Mouse (Mus musculus) forebrain, embryonic 16.5 days (tissue): Measurements from ENCODE around the gene Aox1. TPM values are rescaled to one million over a fixed set of nuclear protein-coding genes. Genes with fewer than 3 reads are reported as not detected.

Experiments
- ATAC-seq: fragments of 200-750 bp; cut with Nextera tagmentation; 2 replicates; pipeline ENCODE4 v1.8.0; 2017; ENCODE audit warnings: mild to moderate bottlenecking, moderate library complexity
- H3K27ac ChIP-seq: fragments of 300-500 bp; sonication (generic); 2 replicates; pipeline ENCODE4 v1.5.1; 2014; ENCODE audit warnings: low read length, control low read depth
- H3K27me3 ChIP-seq: fragments of 300-500 bp; sonication (generic); replicated peaks from 2 replicates; pipeline ENCODE4 v1.6.1; 2014; ENCODE audit warnings: low read length; ENCODE audit not compliant: control insufficient read depth, insufficient read depth
- H3K36me3 ChIP-seq: fragments of 300-500 bp; sonication (generic); 2 replicates; pipeline ENCODE4 v1.6.1; 2014; ENCODE audit not compliant: control insufficient read depth, insufficient read depth
- H3K4me1 ChIP-seq: fragments of 300-500 bp; sonication (generic); replicated peaks from 2 replicates; pipeline ENCODE4 v1.6.1; 2014; ENCODE audit warnings: low read length; ENCODE audit not compliant: control insufficient read depth, insufficient read depth
- H3K4me2 ChIP-seq: fragments of 300-500 bp; sonication (generic); 2 replicates; pipeline ENCODE4 v1.6.1; 2014; ENCODE audit warnings: mild to moderate bottlenecking, low read length, control low read depth
- H3K4me3 ChIP-seq: fragments of 300-500 bp; sonication (generic); replicated peaks from 2 replicates; pipeline ENCODE4 v1.5.1; 2014; ENCODE audit warnings: mild to moderate bottlenecking, low read length, control low read depth
- H3K9ac ChIP-seq: fragments of 300-500 bp; sonication (generic); replicated peaks from 2 replicates; pipeline ENCODE4 v1.6.1; 2014; ENCODE audit warnings: low read depth, low read length, control low read depth
- H3K9me3 ChIP-seq: fragments of 300-500 bp; sonication (generic); 2 replicates; pipeline ENCODE4 v1.6.1; 2016; ENCODE audit warnings: low read length; ENCODE audit not compliant: control insufficient read depth
- WGBS: fragments of 180-500 bp; shearing (Covaris S2); extraction: QIAGEN DNeasy Blood & Tissue Kit; methylation state at CpG from one replicate; pipeline ENCODE4 v1.1.7; 2014; 5-methylcytosine and 5-hydroxymethylcytosine counted together
- polyA plus RNA-seq: library from polyadenylated mRNA; unstranded; fragments of >200 nt; fragmentation: Nextera tagmentation; extraction: Ambion mirVana; gene quantifications from 2 replicates; pipeline ENCODE4 v1.2.1, GENCODE M21; 2015

Aox1 gene
- polyA plus RNA-seq, 1 experiment from 2014 or later, result 0.37 TPM

- Histone ChIP-seq H3K9me3 (no peaks in the 10 kb centered on the region), H3K4me2 (no peak overlapping the region), H3K4me3 (no peak overlapping the region), H3K4me1 (no peaks in the 10 kb centered on the region), H3K27ac (no peak overlapping the region), H3K36me3 (no peaks in the 10 kb centered on the region), H3K27me3 (no peaks in the 10 kb centered on the region), H3K9ac (no peak overlapping the region)
- WGBS, result 74% methylated on average over 12 of the region's 12 CpGs
- ATAC-seq, result no peak
These were observed 43.4 kb downstream of the Aox1 start for GRCm38 (mm10) chr1:58072991-58073730.

DNA sequence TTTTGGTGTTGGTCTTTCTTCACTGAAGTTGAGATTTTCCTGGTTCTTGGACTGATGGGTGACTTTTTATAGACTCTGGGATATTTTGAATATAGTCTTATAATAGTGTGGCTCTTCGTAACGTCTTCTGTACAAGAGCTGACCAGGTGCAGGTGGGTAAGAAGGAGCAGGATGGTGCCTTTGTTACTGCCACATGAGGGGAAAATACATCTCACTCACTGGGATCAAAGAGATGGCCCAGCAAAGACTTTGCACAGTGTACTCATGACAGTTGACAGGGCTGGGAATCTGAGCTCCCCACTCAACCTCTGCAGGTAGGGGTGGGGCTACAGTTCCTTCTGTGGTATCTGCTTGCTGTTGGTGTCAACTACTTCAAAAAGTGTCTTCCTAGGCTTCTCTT lies 44.5 kb downstream of the Aox1 start:
- no peak overlapping the region for H3K9ac ChIP-seq
- no peaks in the 10 kb centered on the region for H3K4me1 ChIP-seq
- H3K9me3 ChIP-seq, result no peaks in the 10 kb centered on the region
- no peak for ATAC-seq
- 87% methylated on average over 2 of the region's 2 CpGs for WGBS
- H3K4me2 ChIP-seq, result no peak overlapping the region
- no peak overlapping the region for H3K4me3 ChIP-seq
- H3K36me3 ChIP-seq, result no peaks in the 10 kb centered on the region
- H3K27ac ChIP-seq, result no peak overlapping the region
- H3K27me3 ChIP-seq, result no peaks in the 10 kb centered on the region

DNA sequence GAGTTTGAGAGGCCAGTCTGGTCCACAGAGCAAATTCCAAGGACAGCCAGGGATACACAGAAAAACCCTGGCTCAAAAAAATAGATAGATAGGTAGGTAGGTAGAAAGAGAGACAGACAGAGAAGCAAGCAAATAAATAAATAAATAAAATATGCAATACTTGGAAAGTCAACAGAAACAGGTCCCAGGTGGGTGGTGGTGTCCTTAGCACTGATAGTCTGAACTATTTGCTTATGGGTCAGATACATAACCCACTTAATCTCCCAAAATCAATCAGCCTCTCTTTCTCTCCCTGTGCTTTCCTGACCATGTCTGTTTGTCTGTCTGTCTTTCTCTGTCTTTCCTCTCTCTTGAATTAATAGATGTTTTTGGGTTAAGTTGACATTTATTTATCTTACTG lies 48.2 kb downstream of the Aox1 start:
- Histone ChIP-seq H3K36me3 (no peaks in the 10 kb centered on the region), H3K4me1 (no peaks in the 10 kb centered on the region), H3K9ac (no peak overlapping the region), H3K9me3 (no peaks in the 10 kb centered on the region), H3K4me3 (no peak overlapping the region), H3K27me3 (no peaks in the 10 kb centered on the region), H3K27ac (no peak overlapping the region), H3K4me2 (no peak overlapping the region)
- no peak for ATAC-seq

DNA sequence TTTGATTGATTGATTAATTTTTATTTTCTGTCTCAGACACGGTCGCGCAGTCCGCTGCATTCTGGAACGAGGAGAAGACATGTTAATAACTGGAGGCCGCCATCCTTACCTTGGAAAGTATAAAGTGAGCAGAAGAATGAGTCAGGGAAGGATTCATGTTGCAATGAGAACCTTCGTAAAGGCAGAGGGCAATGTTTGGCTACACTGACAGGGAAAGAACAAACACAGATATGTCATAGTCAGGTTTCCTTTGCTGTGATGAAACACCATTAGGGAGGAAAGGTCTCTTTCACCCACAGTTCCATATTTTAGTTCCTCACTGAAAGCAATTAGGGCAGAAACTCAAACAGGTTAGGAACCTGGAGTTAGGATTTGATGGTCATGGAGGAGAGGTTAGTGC lies 48.7 kb downstream of the Aox1 start:
- no peak for ATAC-seq

GRCm38 (mm10) chr1:58079689-58080088 lies 50.0 kb downstream of the Aox1 start:
- Histone ChIP-seq H3K4me1 (no peaks in the 10 kb centered on the region), H3K36me3 (no peaks in the 10 kb centered on the region), H3K4me3 (no peak overlapping the region), H3K9ac (no peak overlapping the region), H3K9me3 (no peaks in the 10 kb centered on the region), H3K27ac (no peak overlapping the region), H3K4me2 (no peak overlapping the region), H3K27me3 (no peaks in the 10 kb centered on the region)
- ATAC-seq, result no peak
- 90% methylated on average over 5 of the region's 5 CpGs for WGBS

More for the DNA sequence above, 48.7 kb downstream of the Aox1 start:
- H3K4me1 ChIP-seq, result no peaks in the 10 kb centered on the region
- H3K27me3 ChIP-seq, result no peaks in the 10 kb centered on the region
- no peaks in the 10 kb centered on the region for H3K9me3 ChIP-seq
- H3K27ac ChIP-seq, result no peak overlapping the region
- no peak overlapping the region for H3K9ac ChIP-seq
- no peak overlapping the region for H3K4me2 ChIP-seq
- no peaks in the 10 kb centered on the region for H3K36me3 ChIP-seq
- H3K4me3 ChIP-seq, result no peak overlapping the region
- WGBS, result 93% methylated on average over 7 of the region's 7 CpGs

GRCm38 (mm10) chr1:58080446-58080845 lies 50.7 kb downstream of the Aox1 start:
- no peaks in the 10 kb centered on the region for H3K36me3 ChIP-seq
- 87% methylated on average over 4 of the region's 4 CpGs for WGBS
- H3K9ac ChIP-seq, result no peak overlapping the region
- ATAC-seq, result no peak
- H3K27me3 ChIP-seq, result no peaks in the 10 kb centered on the region
- no peak overlapping the region for H3K4me2 ChIP-seq
- no peak overlapping the region for H3K4me3 ChIP-seq
- H3K4me1 ChIP-seq, result no peaks in the 10 kb centered on the region
- H3K9me3 ChIP-seq, result no peaks in the 10 kb centered on the region
- no peak overlapping the region for H3K27ac ChIP-seq

DNA sequence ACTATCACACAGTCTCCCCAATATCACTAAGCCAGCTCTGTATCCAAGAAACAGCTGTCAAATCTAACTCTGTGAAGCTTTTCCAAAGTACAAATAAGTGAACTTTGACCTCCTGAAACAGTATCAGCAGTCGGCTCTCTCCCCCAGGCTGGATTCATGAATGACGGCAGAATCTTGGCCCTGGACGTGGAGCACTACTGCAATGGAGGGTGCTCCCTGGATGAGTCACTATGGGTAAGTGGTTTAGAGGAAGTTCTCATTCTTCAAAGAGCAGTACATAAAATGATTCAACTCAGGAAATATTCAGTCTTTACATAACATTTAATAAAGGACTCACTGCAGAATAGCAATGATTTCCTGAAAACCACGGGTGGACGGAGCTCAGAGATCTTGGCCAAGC lies 51.6 kb downstream of the Aox1 start:
- 85% methylated on average over 5 of the region's 5 CpGs for WGBS

DNA sequence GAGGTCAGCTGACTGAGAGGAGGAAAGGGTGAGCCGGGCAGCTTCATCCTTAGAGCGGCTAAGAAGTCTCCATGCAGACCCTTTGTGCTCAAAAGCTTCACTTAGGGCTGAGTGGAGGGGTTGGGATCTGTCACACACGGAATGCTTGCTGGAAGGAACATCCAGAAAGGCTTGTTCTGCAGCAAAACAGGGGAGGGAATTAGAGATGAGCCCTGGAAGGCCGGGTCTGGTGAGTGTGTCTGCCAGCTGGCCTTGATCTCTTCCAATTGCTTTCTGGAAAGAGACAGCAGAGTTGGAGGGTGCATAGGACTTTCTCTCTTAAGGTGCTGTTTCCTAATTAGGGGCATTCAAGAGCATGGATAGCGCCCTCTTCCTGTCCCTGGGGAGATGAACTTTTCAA lies 59.6 kb downstream of the Aox1 start:
- WGBS, result 69% methylated on average over 5 of the region's 5 CpGs
- H3K4me2 ChIP-seq, result no peak overlapping the region
- H3K4me3 ChIP-seq, result no peak overlapping the region
- H3K9ac ChIP-seq, result no peak overlapping the region
- no peak overlapping the region for H3K27ac ChIP-seq
- H3K9me3 ChIP-seq, result no peaks in the 10 kb centered on the region
- H3K27me3 ChIP-seq, result no peaks in the 10 kb centered on the region
- no peaks in the 10 kb centered on the region for H3K4me1 ChIP-seq
- no peaks in the 10 kb centered on the region for H3K36me3 ChIP-seq
- no peak for ATAC-seq

More for the DNA sequence above, 51.6 kb downstream of the Aox1 start:
- no peaks in the 10 kb centered on the region for H3K4me1 ChIP-seq
- no peak for ATAC-seq
- H3K9ac ChIP-seq, result no peak overlapping the region
- H3K36me3 ChIP-seq, result no peaks in the 10 kb centered on the region
- no peaks in the 10 kb centered on the region for H3K9me3 ChIP-seq
- H3K27me3 ChIP-seq, result no peaks in the 10 kb centered on the region
- no peak overlapping the region for H3K4me2 ChIP-seq
- H3K4me3 ChIP-seq, result no peak overlapping the region
- no peak overlapping the region for H3K27ac ChIP-seq

DNA sequence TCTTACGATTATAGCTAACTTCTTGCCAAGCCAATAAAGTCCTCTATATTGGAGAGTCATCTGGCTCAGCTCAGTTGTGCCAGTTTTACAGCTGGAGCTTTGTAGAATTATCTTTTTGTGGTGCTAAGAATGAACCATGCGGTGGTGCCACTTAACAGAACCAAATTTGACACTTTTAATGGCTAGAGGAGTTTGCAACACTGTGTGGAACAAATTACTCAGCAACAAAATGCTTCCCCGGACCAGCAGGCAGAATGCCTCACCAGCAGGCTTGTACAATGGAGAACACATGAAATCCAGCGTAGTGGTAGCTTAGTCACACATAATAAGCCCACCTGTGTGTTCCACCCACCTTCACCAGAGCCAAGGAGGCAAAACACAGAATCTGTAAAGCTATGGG lies 60.5 kb downstream of the Aox1 start:
- Histone ChIP-seq H3K4me3 (no peak overlapping the region), H3K4me1 (no peaks in the 10 kb centered on the region), H3K27ac (no peak overlapping the region), H3K36me3 (no peaks in the 10 kb centered on the region), H3K4me2 (no peak overlapping the region), H3K27me3 (no peaks in the 10 kb centered on the region), H3K9me3 (no peaks in the 10 kb centered on the region), H3K9ac (no peak overlapping the region)
- 84% methylated on average over 4 of the region's 4 CpGs for WGBS
- no peak for ATAC-seq

DNA sequence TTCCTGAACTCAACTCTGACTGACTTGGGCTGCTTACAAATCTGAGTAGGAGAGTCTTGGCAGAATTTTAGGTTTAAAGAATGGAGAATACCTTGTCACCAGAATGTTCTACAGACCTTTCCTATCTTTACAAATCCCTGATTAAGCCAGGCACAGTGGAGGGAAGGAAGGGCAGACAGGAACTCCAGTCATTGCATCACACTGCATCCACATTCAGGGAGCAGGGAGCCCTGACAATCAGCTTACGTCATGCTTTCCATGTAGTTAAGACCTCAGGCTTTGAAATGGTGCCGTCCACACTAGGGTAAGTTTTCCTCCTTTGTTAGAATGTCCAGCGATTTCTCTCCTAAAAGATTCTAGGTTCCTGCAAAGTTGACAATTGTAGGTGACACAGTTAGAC lies 61.5 kb downstream of the Aox1 start:
- H3K4me2 ChIP-seq, result no peak overlapping the region
- 76% methylated on average over 3 of the region's 3 CpGs for WGBS
- no peak for ATAC-seq
- no peak overlapping the region for H3K27ac ChIP-seq
- H3K9me3 ChIP-seq, result no peaks in the 10 kb centered on the region
- no peaks in the 10 kb centered on the region for H3K36me3 ChIP-seq
- no peaks in the 10 kb centered on the region for H3K4me1 ChIP-seq
- no peak overlapping the region for H3K9ac ChIP-seq
- H3K27me3 ChIP-seq, result no peaks in the 10 kb centered on the region
- H3K4me3 ChIP-seq, result no peak overlapping the region
